Mouse (Mus musculus) gastrocnemius, adult 2 months (tissue): ENCODE results near the gene Tex21. TPM values are rescaled to one million over a fixed set of nuclear protein-coding genes. Genes with fewer than 3 reads are reported as not detected.
A peak's percentile ranks its signal among the peaks of the same experiment; 100 is the strongest.

Experiments
- DNase-seq: peaks from one replicate; pipeline ENCODE4 v3.0.0; 2022
- H3K27ac ChIP-seq: fragments of 200-600 bp; 2 replicates; pipeline ENCODE4 v1.8.1; 2022; ENCODE audit warnings: mild to moderate bottlenecking
- H3K4me3 ChIP-seq: fragments of 200-600 bp; 2 replicates; pipeline ENCODE4 v1.8.1; 2022; ENCODE audit warnings: mild to moderate bottlenecking, moderate library complexity
- CTCF ChIP-seq: fragments of 200-600 bp; IDR thresholded peaks from 2 replicates; pipeline ENCODE4 v1.8.1; 2022; ENCODE audit warnings: antibody characterized with exemption, mild to moderate bottlenecking, moderate library complexity
- intact Hi-C: fragments of 180-260 bp; cut with DNase I; formaldehyde crosslinking; loops from one replicate; pipeline ENCODE4 v1.15.1; 2025
- long read RNA-seq, 2 experiments: library from polyadenylated mRNA; stranded (forward); transcript quantifications; one replicate each; pipeline ENCODE4 v2.0.0; 2021
- total RNA-seq, 2 experiments: library from RNA; stranded (reverse); gene quantifications; 2 replicates each; pipeline ENCODE4 v1.2.3; 2021

Tex21 gene
- total RNA-seq, result not detected
- long read RNA-seq, experiment 1, result 0 reads
- long read RNA-seq, experiment 2, result 0 reads

- intact Hi-C loops, result no loop called here
- Histone ChIP-seq H3K4me3 (no peak within 1 kb of the TSS), H3K27ac (no peak within 1 kb of the TSS)
- no peak for DNase-seq
- no peak for TF ChIP-seq CTCF
Observed at GRCm38 (mm10) chr12:76246646-76247045, at the start of gene Tex21. Tex21 (minus strand) TSS chr12:76246746.

GRCm38 (mm10) chr12:76293192-76293591, 46.6 kb upstream of the Tex21 start:
- H3K4me3 ChIP-seq, result no peak overlapping the region
- peak; percentile 85 for TF ChIP-seq CTCF
- H3K27ac ChIP-seq, result no peak overlapping the region
- intact Hi-C loops, result loop anchor here (1.0 to 2.0 kb wide), 2 partner anchors 47 to 180 kb away; no protein-coding TSS in a partner anchor
- DNase-seq, result peak; percentile 75

GRCm38 (mm10) chr12:76290271-76290670, 43.7 kb upstream of the Tex21 start:
- DNase-seq, result no peak
- intact Hi-C loops, result no loop called here
- Histone ChIP-seq H3K4me3 (no peak overlapping the region), H3K27ac (no peak overlapping the region)
- peak; percentile 55 for TF ChIP-seq CTCF

- intact Hi-C loops, result no loop called here
- no peak for TF ChIP-seq CTCF
- no peak overlapping the region for H3K4me3 ChIP-seq
- no peak for DNase-seq
- no peak overlapping the region for H3K27ac ChIP-seq
Observed at GRCm38 (mm10) chr12:76289428-76289827, 42.9 kb upstream of the Tex21 start.

GRCm38 (mm10) chr12:76288494-76288893, 41.9 kb upstream of the Tex21 start:
- intact Hi-C loops, result no loop called here
- DNase-seq, result no peak
- no peak overlapping the region for H3K4me3 ChIP-seq
- no peak overlapping the region for H3K27ac ChIP-seq
- TF ChIP-seq CTCF, result no peak

- H3K4me3 ChIP-seq, result no peak overlapping the region
- no peak overlapping the region for H3K27ac ChIP-seq
- DNase-seq, result no peak
- TF ChIP-seq CTCF, result no peak
- intact Hi-C loops, result no loop called here
Observed at GRCm38 (mm10) chr12:76287986-76288385, 41.4 kb upstream of the Tex21 start.

GRCm38 (mm10) chr12:76285418-76285817, 38.9 kb upstream of the Tex21 start:
- Histone ChIP-seq H3K27ac (no peak overlapping the region), H3K4me3 (no peak overlapping the region)
- no peak for DNase-seq
- TF ChIP-seq CTCF, result no peak
- intact Hi-C loops, result no loop called here

GRCm38 (mm10) chr12:76282532-76283173, 36.1 kb upstream of the Tex21 start:
- TF ChIP-seq CTCF, result no peak
- no peak overlapping the region for H3K27ac ChIP-seq
- intact Hi-C loops, result no loop called here

GRCm38 (mm10) chr12:76282132-76282531, 35.6 kb upstream of the Tex21 start:
- Histone ChIP-seq H3K4me3 (no peak overlapping the region), H3K27ac (no peak overlapping the region)
- intact Hi-C loops, result no loop called here
- DNase-seq, result no peak
- TF ChIP-seq CTCF, result no peak

More at GRCm38 (mm10) chr12:76282532-76283173, 36.1 kb upstream of the Tex21 start:
- no peak overlapping the region for H3K4me3 ChIP-seq
- DNase-seq, result no peak

GRCm38 (mm10) chr12:76281111-76281660, 34.6 kb upstream of the Tex21 start:
- no peak for TF ChIP-seq CTCF
- no peak overlapping the region for H3K4me3 ChIP-seq
- no peak for DNase-seq
- no peak overlapping the region for H3K27ac ChIP-seq
- intact Hi-C loops, result no loop called here

- H3K4me3 ChIP-seq, result no peak overlapping the region
- H3K27ac ChIP-seq, result no peak overlapping the region
- intact Hi-C loops, result no loop called here
- DNase-seq, result no peak
- no peak for TF ChIP-seq CTCF
Observed at GRCm38 (mm10) chr12:76280556-76280955, 34.0 kb upstream of the Tex21 start.

- intact Hi-C loops, result no loop called here
- no peak overlapping the region for H3K27ac ChIP-seq
- DNase-seq, result no peak
- TF ChIP-seq CTCF, result no peak
- H3K4me3 ChIP-seq, result no peak overlapping the region
Observed at GRCm38 (mm10) chr12:76278209-76278608, 31.7 kb upstream of the Tex21 start.

- intact Hi-C loops, result no loop called here
- DNase-seq, result no peak
- H3K4me3 ChIP-seq, result no peak overlapping the region
- TF ChIP-seq CTCF, result no peak
- no peak overlapping the region for H3K27ac ChIP-seq
Observed at GRCm38 (mm10) chr12:76272610-76273524, 26.3 kb upstream of the Tex21 start.
